Mouse (Mus musculus) neural tube, embryonic 14.5 days (tissue): ENCODE data around the gene Tmed5. TPM values are rescaled to one million over a fixed set of nuclear protein-coding genes. Genes with fewer than 3 reads are reported as not detected.
A peak's percentile ranks its signal among the peaks of the same experiment; 100 is the strongest.

ENCODE experiments used
- ATAC-seq: fragments of 200-750 bp; cut with Nextera tagmentation; 2 replicates; pipeline ENCODE4 v1.8.0; 2017; ENCODE audit warnings: low read depth, mild to moderate bottlenecking, moderate TSS enrichment, moderate library complexity
- H3K27ac ChIP-seq: fragments of 300-500 bp; sonication (generic); 2 replicates; pipeline ENCODE4 v1.5.1; 2014; ENCODE audit warnings: low read depth, mild to moderate bottlenecking, control low read depth, low read length, moderate library complexity, mixed read lengths
- H3K27me3 ChIP-seq: fragments of 300-500 bp; sonication (generic); 2 replicates; pipeline ENCODE4 v1.6.1; 2014; ENCODE audit warnings: low read length; ENCODE audit not compliant: control insufficient read depth, insufficient read depth
- H3K36me3 ChIP-seq: fragments of 300-500 bp; sonication (generic); 2 replicates; pipeline ENCODE4 v1.6.1; 2014; ENCODE audit warnings: low read length, mixed read lengths; ENCODE audit not compliant: control insufficient read depth, insufficient read depth
- H3K4me1 ChIP-seq: fragments of 300-500 bp; sonication (generic); 2 replicates; pipeline ENCODE4 v1.6.1; 2014; ENCODE audit warnings: low read length; ENCODE audit not compliant: control insufficient read depth, insufficient read depth
- H3K4me2 ChIP-seq: fragments of 300-500 bp; sonication (generic); 2 replicates; pipeline ENCODE4 v1.6.1; 2014; ENCODE audit warnings: mild to moderate bottlenecking, low read depth, low read length, control low read depth
- H3K4me3 ChIP-seq: fragments of 300-500 bp; sonication (generic); 2 replicates; pipeline ENCODE4 v1.5.1; 2014; ENCODE audit warnings: low read depth, low read length, control low read depth, mixed read lengths
- H3K9ac ChIP-seq: fragments of 300-500 bp; sonication (generic); replicated peaks from 2 replicates; pipeline ENCODE4 v1.6.1; 2014; ENCODE audit warnings: low read depth, mild to moderate bottlenecking, control low read depth, low read length, mixed read lengths
- H3K9me3 ChIP-seq: fragments of 300-500 bp; sonication (generic); 2 replicates; pipeline ENCODE4 v1.6.1; 2016; ENCODE audit warnings: low read length; ENCODE audit not compliant: control insufficient read depth
- WGBS: fragments of 180-500 bp; shearing (Covaris S2); extraction: QIAGEN DNeasy Blood & Tissue Kit; methylation state at CpG from one replicate; pipeline ENCODE4 v1.1.7; 2014; 5-methylcytosine and 5-hydroxymethylcytosine counted together
- polyA plus RNA-seq: library from polyadenylated mRNA; unstranded; fragments of >200 nt; fragmentation: Nextera tagmentation; extraction: Ambion mirVana; gene quantifications from 2 replicates; pipeline ENCODE4 v1.2.1, GENCODE M21; 2014

Gene Tmed5
- 24.4 and 25.5 TPM in 2 replicates for polyA plus RNA-seq

DNA sequence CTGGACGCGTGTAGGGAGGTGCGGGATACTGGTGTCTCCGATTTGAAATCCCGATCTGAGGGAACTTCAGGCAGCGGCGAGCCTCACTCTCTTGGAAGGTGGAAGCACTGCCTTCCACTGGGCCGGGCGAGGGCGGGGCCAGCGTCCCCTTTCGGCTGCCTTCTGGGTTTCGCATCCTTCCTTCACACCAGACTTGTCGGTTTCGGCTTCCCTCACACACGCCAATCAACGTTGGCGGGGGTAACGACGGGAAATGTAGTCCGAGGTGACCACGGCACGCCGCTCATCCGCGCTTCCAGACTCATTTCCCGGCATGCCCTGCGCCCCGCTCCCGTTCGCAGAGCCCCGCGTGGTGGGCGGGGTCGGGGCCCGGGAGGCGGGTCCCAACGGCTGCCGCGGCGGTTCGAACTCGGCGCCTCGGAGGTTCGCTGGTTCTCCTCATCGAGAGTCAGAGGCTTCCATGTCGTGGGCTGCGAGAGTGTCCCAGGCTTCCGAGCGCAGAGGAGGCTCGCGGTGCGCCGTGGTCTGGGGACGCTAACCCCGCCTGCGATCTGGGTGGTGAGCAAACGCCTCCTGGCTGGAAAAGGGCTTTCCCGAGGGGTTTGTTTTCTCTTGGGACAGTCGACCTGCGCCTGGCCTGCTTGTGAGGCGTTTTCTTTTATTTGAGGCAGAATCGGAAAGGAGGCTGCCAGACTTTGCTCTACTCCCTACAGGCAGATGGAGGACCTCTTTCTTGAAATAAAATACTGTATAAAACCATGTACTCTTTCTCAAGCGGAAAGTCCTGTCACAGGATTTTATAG lies at the start of gene Tmed5, which contains the start of gene Ccdc18:
Gene Tmed5 (minus strand): TSS at position 180 of the 803 bp plus-strand sequence.
Gene Ccdc18 (plus strand): TSS at position 435 of the 803 bp plus-strand sequence.
- under 1% methylated on average over 62 of the region's 65 CpGs for WGBS
- Histone ChIP-seq H3K36me3 (peaks cover 4% of the 10 kb centered on the region; the same call in 1 of the 2 replicates), H3K9ac (peak within 1 kb of the TSS; percentile 70), H3K27ac (peak within 1 kb of the TSS; percentile 79), H3K4me2 (peak within 1 kb of the TSS; percentile 72), H3K4me3 (peak within 1 kb of the TSS; percentile 91), H3K4me1 (peaks cover 14% of the 10 kb centered on the region; the same call in 1 of the 2 replicates), H3K9me3 (no peaks in the 10 kb centered on the region), H3K27me3 (no peaks in the 10 kb centered on the region)
- peak; percentile 99 for ATAC-seq

DNA sequence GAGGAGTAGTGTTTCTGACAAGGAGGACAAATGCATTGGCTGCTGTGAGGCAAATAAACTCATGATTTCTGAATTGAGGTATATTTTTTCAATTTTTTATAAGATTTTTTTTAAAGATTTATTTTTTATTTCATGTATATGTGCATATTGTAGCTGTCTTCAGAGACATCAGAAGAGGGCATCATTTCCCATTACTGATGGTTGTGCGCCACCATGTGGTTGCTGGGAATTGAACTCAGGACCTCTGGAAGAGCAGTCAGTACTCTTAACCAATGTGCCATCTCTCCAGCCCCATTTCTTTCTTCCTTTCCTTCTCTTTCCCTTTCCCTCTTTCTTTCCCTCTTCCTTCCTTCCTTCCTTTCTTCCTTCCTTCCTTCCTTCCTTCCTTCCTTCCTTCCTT lies 31.3 kb upstream of the Tmed5 start:
- H3K27me3 ChIP-seq, result no peaks in the 10 kb centered on the region
- no peaks in the 10 kb centered on the region for H3K36me3 ChIP-seq
- no peaks in the 10 kb centered on the region for H3K9me3 ChIP-seq
- no peak overlapping the region for H3K9ac ChIP-seq
- no peak overlapping the region for H3K4me3 ChIP-seq
- H3K27ac ChIP-seq, result no peak overlapping the region
- H3K4me2 ChIP-seq, result no peak overlapping the region
- WGBS, result 24% methylated on average over 1 of the region's 1 CpGs
- H3K4me1 ChIP-seq, result no peaks in the 10 kb centered on the region
- no peak for ATAC-seq

DNA sequence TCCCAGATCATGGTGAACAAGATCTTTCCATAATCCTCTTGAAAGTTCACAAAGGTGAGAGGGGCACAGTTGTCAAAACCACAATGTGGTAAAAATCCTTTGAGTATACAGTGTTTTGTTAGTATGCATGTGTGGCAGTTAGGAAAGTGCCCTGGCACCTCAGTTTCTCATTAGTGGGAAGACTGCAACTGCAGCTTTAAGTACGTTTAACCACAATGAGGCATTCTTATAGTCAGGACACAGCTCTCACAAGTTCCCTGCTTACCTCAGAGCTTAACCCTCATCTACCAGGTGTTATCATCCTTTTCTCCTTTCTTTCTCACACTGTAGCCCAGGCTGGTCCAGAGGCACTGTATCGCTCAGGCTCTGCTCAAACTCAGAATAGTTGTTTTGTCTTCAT lies 28.4 kb upstream of the Tmed5 start:
- H3K4me1 ChIP-seq, result no peaks in the 10 kb centered on the region
- no peak for ATAC-seq
- no peak overlapping the region for H3K9ac ChIP-seq
- no peak overlapping the region for H3K27ac ChIP-seq
- H3K9me3 ChIP-seq, result no peaks in the 10 kb centered on the region
- no peak overlapping the region for H3K4me2 ChIP-seq
- WGBS, result 86% methylated on average over 2 of the region's 2 CpGs
- H3K36me3 ChIP-seq, result no peaks in the 10 kb centered on the region
- H3K4me3 ChIP-seq, result no peak overlapping the region
- H3K27me3 ChIP-seq, result no peaks in the 10 kb centered on the region

DNA sequence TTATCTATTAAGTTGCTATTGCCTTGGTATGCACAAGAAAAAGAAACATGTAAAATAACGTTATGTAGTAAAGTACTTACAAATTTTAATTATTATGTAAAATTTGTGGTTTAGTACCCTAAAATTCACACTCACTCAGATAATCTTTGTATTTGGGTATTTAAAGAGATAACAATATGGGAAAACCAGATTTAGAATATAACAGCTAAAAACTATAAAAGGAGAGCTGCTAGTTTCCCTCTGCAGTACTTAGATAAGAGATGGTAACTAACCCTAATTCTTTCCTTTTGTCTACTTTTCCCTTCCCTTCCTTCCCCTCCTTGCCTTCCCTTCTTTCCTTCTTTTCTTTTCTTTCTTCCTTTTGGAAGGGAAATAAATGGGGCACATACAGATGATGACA lies 20.2 kb upstream of the Tmed5 start:
- no peak overlapping the region for H3K4me3 ChIP-seq
- WGBS, result 94% methylated on average over 1 of the region's 1 CpGs
- no peak overlapping the region for H3K4me2 ChIP-seq
- no peaks in the 10 kb centered on the region for H3K36me3 ChIP-seq
- no peak overlapping the region for H3K27ac ChIP-seq
- H3K27me3 ChIP-seq, result no peaks in the 10 kb centered on the region
- no peak overlapping the region for H3K9ac ChIP-seq
- H3K9me3 ChIP-seq, result no peaks in the 10 kb centered on the region
- no peak for ATAC-seq
- no peaks in the 10 kb centered on the region for H3K4me1 ChIP-seq

DNA sequence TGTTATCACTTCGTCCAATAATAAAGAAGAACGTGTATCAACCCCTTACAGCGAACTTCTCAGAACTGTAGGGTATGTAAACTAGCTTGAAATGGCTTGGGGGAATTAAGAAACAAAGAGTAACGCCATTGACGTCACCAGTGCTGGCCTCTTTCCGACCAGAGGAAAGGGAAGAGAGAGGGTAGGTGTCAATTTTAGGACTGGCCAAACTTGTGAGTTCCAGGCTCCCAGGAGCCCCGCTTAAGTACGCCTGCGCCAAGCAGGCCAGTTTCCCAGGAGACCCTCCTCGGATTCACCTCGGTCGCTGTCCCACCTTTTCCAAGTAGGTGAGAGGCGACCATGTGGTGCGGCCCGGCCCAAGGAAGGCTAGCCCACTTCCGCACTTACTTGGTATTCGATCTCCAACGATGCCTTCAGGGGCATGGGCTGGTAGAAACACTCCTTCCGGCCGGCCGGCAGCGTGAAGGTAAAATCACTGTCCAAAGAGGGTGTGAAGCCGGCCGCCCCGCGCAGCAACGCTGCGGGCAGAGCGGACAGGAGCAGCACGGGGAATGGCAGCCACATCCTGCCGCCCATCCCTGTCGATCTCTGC lies 475 bp downstream of the Tmed5 start:
- H3K4me3 ChIP-seq, result peak overlapping the region; percentile 91
- H3K4me2 ChIP-seq, result peak overlapping the region; percentile 72
- no peaks in the 10 kb centered on the region for H3K27me3 ChIP-seq
- no peaks in the 10 kb centered on the region for H3K9me3 ChIP-seq
- peak overlapping the region; percentile 79 for H3K27ac ChIP-seq
- no peak; the same call in 1 of the 2 replicates for ATAC-seq
- under 1% methylated on average over 32 of the region's 32 CpGs for WGBS
- H3K36me3 ChIP-seq, result peaks cover 4% of the 10 kb centered on the region; the same call in 1 of the 2 replicates
- H3K9ac ChIP-seq, result peak overlapping the region; percentile 70
- H3K4me1 ChIP-seq, result peaks cover 14% of the 10 kb centered on the region; the same call in 1 of the 2 replicates

DNA sequence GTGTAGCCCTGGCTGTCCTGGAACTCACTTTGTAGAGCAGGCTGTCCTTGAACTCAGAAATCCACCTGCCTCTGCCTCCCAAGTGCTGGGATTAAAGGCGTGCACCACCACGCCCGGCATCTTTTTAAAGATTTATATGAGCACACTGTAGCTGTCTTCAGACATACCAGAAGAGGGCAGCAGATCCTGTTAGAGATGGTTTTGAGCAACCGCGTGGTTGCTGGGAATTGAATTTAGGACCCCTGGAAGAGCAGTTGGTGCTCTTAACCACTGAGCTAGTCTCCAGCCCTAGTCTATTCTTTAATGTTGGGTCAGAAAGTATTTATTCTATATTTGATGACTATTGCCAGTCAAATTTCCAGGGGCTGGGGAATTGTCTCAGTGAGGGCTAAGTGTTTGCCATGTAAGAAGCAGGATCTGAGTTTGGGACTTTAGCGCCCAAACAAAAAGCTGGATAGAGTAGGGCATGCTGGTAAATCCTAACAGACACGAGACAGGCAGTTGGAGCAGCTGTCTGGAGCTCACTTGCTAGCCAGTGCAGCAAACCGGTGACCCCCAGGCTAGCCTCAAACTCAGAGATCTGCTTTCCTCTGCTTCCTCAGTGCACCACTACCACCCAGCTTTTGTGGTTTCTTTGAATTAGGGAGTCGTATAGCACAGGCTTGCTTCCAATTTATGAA lies 12.1 kb downstream of the Tmed5 start:
- Histone ChIP-seq H3K4me1 (no peaks in the 10 kb centered on the region), H3K27me3 (no peaks in the 10 kb centered on the region), H3K27ac (no peak overlapping the region), H3K4me3 (no peak overlapping the region), H3K36me3 (peaks cover 4% of the 10 kb centered on the region; the same call in 1 of the 2 replicates), H3K9ac (no peak overlapping the region), H3K4me2 (no peak overlapping the region), H3K9me3 (no peaks in the 10 kb centered on the region)
- WGBS, result 86% methylated on average over 9 of the region's 9 CpGs
- no peak for ATAC-seq

DNA sequence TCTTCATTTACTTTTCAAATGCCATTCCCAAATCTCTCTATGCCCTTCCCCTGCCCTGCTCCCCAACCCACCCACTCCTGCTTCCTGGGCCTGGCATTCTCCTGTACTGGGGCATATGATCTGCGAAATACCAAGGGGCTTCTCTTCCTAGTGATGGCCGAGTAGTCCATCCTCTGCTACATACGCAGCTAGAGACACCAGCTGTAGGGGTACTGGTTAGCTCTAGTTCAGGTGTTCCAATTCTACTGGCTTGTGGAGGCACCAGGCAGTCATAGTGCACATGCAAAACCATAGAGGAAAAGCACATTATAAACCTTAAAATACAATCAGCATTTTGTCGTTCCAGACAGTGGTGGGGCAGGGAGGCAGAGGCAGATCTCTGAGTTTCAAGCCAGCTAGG lies 14.7 kb downstream of the Tmed5 start:
- Histone ChIP-seq H3K4me1 (no peaks in the 10 kb centered on the region), H3K9me3 (no peaks in the 10 kb centered on the region), H3K4me2 (no peak overlapping the region), H3K27ac (no peak overlapping the region), H3K36me3 (no peaks in the 10 kb centered on the region), H3K4me3 (no peak overlapping the region), H3K27me3 (no peaks in the 10 kb centered on the region), H3K9ac (no peak overlapping the region)
- no peak for ATAC-seq
- WGBS, result 96% methylated on average over 4 of the region's 4 CpGs

DNA sequence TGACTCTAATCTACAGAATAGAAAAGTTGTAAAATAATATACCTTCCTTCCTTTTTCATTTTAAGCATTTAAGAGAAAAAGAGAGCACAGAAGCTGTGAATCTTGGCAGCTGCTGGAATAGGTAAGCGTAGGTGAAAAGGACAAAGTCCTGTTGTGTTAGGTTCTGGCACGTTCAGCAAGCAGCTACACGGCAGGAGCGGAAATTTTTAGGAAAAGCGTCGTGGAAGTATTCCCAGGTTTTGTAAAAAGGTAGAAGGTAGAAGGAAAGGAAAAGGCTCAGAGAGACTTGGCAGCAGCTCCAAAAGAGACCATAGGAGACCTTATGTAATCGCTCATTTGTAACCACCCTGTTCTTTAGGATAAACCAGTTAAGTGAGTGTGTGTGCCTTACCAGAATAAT lies 23.1 kb downstream of the Tmed5 start:
- no peaks in the 10 kb centered on the region for H3K27me3 ChIP-seq
- H3K4me3 ChIP-seq, result no peak overlapping the region
- 95% methylated on average over 7 of the region's 7 CpGs for WGBS
- H3K9ac ChIP-seq, result no peak overlapping the region
- no peak overlapping the region for H3K27ac ChIP-seq
- no peak for ATAC-seq
- H3K9me3 ChIP-seq, result no peaks in the 10 kb centered on the region
- no peak overlapping the region for H3K4me2 ChIP-seq
- peaks cover 21% of the 10 kb centered on the region for H3K36me3 ChIP-seq
- no peaks in the 10 kb centered on the region for H3K4me1 ChIP-seq

DNA sequence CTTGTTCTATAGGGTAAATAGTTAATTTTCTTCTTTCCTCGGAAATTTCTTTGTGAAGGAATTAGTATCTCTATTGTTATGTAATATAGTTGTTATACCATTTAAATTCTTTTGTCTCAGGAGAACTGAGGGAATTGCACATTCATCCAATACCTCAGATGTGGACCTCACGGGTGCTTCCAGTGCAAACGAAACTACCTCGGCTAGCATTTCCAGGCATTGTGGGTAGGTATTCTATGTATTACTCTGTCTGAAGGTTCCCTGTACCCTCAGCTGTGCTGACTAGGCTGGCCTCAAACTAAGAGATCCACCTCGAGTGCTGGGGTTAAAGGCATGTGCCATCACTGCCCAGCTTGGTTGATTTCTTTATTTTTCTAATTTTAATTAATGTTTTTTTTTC lies 28.1 kb downstream of the Tmed5 start:
- 86% methylated on average over 5 of the region's 5 CpGs for WGBS
- peaks cover 36% of the 10 kb centered on the region for H3K36me3 ChIP-seq
- no peak overlapping the region for H3K27ac ChIP-seq
- no peaks in the 10 kb centered on the region for H3K27me3 ChIP-seq
- no peak overlapping the region for H3K9ac ChIP-seq
- H3K9me3 ChIP-seq, result no peaks in the 10 kb centered on the region
- no peak for ATAC-seq
- no peaks in the 10 kb centered on the region for H3K4me1 ChIP-seq
- no peak overlapping the region for H3K4me3 ChIP-seq
- no peak overlapping the region for H3K4me2 ChIP-seq
